Mouse (Mus musculus): ENCODE data around the gene Dcst1. TPM values are rescaled to one million over a fixed set of nuclear protein-coding genes. Genes with fewer than 3 reads are reported as not detected.

Dcst1 gene
- polyA plus RNA-seq, 1 experiment from 2014 or later = 0.31 TPM

DNA sequence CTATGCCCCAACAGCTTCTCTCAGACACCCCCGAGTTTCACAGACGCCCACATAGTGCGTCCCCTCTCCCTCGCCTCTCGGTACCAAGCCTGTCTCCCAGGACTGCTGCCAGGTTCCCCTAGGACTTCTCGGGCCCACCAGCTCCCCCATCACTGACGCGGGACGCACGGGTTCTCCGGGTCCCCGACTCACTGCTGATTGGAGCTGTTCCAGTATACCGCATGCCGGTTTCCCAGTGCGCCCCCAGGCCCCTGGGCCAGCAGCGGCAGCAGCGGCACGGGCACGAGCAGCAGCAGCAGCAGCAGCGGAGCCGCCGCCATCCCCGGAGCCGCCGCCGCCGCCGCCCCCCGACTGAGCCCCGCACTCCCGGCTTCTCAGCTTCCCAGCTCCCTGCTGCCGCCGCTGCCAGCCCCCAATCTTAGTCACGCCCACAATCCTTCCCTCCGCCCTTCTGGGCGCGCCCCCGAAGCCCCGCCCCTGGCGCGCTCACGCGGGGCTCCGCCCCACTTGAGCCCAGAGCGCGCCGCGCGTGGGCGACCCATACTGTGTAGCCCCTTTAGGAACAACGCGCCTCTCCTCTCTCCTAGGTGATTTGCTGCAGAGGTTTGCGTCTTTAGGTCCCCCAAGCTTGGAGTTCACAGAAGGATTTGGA lies 42.4 kb downstream of the Dcst1 start, which contains the start of gene Efna3:
Gene Efna3, minus strand, starts transcription at position 452 of the 652 bp plus-strand sequence.
- H3K36me3 ChIP-seq (ENCODE audit: control insufficient read depth, insufficient read depth, low read length) = no peaks in the 10 kb centered on the region
- peaks cover 36% of the 10 kb centered on the region for H3K4me1 ChIP-seq (ENCODE audit: control insufficient read depth, insufficient read depth, low read length)
- H3K9me3 ChIP-seq (ENCODE audit: control insufficient read depth, low read length) = no peaks in the 10 kb centered on the region
- H3K9ac ChIP-seq (ENCODE audit: low read length) = peak within 1 kb of the TSS; percentile 88
- H3K4me2 ChIP-seq (ENCODE audit: low read depth) = peak within 1 kb of the TSS; percentile 70
- peaks cover 43% of the 10 kb centered on the region for H3K27me3 ChIP-seq (ENCODE audit: control insufficient read depth, insufficient read depth, low read length)
- ATAC-seq (ENCODE audit: insufficient read depth, low FRiP score, low TSS enrichment) = peak; percentile 8; the same call in 1 of the 2 replicates
- WGBS = under 1% methylated on average over 43 of the region's 53 CpGs
- peak within 1 kb of the TSS; percentile 58 for H3K4me3 ChIP-seq (ENCODE audit: low read depth, low read length)
- peak; percentile 89 for DNase-seq (ENCODE audit: low spot score)
- H3K27ac ChIP-seq (ENCODE audit: low read depth, low read length) = peak within 1 kb of the TSS; percentile 96

DNA sequence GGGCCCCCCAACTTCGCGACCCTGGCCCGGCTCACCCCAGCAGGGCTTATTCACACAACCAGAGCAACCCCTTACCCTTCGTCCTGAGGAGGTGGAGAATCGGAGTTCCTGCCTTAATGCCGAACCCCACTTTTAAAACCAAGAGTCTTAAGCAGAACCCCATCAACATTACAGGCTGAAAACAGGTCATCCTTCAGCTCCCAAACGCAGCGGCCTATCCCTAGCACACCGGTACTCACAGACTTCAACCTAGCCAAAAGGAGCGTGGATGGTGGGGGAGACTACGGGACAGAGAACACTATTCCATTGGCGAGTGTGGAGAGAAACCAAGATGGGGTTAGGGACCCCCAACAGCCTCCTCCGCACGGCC lies 42.9 kb downstream of the Dcst1 start:
- peak overlapping the region; percentile 96 for H3K27ac ChIP-seq (ENCODE audit: low read depth, low read length)
- no peak for ATAC-seq (ENCODE audit: insufficient read depth, low FRiP score, low TSS enrichment)
- DNase-seq (ENCODE audit: low spot score) = peak; percentile 48

DNA sequence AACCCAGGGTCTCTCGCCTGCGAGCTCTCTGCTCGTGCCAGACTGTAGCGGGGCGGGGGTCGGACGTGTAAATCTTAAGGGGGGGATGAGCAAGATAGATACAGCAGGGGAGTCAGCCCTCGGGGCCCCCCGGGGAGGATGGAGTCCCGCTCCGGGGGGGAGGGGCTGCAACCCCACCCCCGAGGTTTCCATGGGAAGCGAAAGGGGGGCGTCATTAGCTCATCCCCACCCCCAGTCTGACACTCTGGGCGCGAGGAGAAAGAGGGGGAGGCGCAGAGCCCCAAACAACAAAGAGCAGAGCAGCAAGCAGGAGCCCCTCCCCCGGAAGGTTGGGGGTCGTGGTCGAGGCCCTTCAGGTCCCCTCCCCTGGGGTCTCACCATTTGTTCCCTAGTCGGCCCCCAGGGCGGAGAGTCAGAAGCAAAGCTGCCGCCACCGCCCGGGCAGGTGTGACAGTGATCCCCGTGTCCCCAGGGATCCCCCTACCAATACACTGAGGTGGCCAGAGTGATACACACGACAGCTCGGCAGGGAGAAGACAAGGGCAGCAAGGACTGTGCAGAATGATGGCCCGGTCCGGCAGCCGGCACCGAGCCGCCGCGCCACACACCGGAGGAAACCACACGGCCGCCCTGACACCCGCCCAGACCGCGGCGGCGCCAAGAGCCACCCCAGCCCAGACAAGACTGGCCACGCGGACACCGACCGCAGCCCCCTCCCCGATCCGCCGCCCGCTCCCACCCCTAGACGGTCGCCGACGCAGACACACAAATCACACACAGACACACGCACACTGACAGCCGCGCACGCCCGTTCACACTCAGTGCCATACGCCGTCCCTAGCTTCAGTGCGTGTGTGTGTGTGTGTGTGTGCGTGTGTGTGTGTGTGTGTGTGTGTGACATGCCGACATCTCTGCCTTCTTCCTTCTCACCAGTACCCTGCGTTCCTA lies 43.6 kb downstream of the Dcst1 start:
- Histone ChIP-seq H3K27ac (ENCODE audit: low read depth, low read length) (peak overlapping the region; percentile 96), H3K27me3 (ENCODE audit: control insufficient read depth, insufficient read depth, low read length) (peaks cover 46% of the 10 kb centered on the region), H3K4me1 (ENCODE audit: control insufficient read depth, insufficient read depth, low read length) (peaks cover 39% of the 10 kb centered on the region), H3K9me3 (ENCODE audit: control insufficient read depth, low read length) (no peaks in the 10 kb centered on the region), H3K9ac (ENCODE audit: low read length) (peak overlapping the region; percentile 88), H3K36me3 (ENCODE audit: control insufficient read depth, insufficient read depth, low read length) (no peaks in the 10 kb centered on the region), H3K4me3 (ENCODE audit: low read depth, low read length) (peak overlapping the region; percentile 58), H3K4me2 (ENCODE audit: low read depth) (peak overlapping the region; percentile 70)
- DNase-seq (ENCODE audit: low spot score) (peak; percentile 62), ATAC-seq (ENCODE audit: insufficient read depth, low FRiP score, low TSS enrichment) (peak; percentile 54)
- WGBS = under 1% methylated on average over 56 of the region's 66 CpGs

More for the DNA sequence above, 42.9 kb downstream of the Dcst1 start:
- Histone ChIP-seq H3K36me3 (ENCODE audit: control insufficient read depth, insufficient read depth, low read length) (no peaks in the 10 kb centered on the region), H3K27me3 (ENCODE audit: control insufficient read depth, insufficient read depth, low read length) (peaks cover 44% of the 10 kb centered on the region), H3K4me3 (ENCODE audit: low read depth, low read length) (peak overlapping the region; percentile 58), H3K9ac (ENCODE audit: low read length) (peak overlapping the region; percentile 88), H3K9me3 (ENCODE audit: control insufficient read depth, low read length) (no peaks in the 10 kb centered on the region), H3K4me1 (ENCODE audit: control insufficient read depth, insufficient read depth, low read length) (peaks cover 35% of the 10 kb centered on the region), H3K4me2 (ENCODE audit: low read depth) (peak overlapping the region; percentile 70)
- under 1% methylated on average over 14 of the region's 14 CpGs for WGBS

DNA sequence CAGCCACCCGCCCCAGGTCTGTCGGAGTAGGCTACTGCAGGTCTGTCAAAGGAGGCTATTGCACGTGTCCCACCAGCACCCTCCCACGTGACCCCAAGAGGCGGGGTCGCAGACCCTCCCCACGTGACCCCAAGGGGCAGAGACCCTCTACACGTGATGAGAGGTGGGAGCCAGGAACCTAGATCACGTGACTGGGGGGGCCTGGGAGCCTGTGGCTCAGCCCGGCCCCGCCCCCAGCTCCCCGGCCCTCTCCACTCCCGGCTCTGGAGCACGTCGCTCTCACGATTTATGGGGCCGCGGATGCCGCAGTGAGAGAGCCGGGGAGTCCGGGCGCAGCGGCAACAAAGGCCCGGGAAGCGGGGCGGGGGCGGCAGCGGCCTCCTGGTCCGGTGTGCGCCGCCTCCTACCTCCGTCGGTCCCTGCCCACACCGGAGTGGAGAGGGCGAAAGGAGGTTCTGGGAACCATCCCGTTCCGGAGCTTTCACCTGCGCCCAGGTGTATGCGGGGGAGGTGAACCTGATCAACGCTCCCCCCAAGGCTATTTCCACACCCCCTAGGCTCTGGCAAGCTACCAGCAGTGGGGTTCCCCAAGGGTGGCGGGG lies 44.4 kb downstream of the Dcst1 start:
- peak; percentile 46 for ATAC-seq (ENCODE audit: insufficient read depth, low FRiP score, low TSS enrichment)
- no peaks in the 10 kb centered on the region for H3K36me3 ChIP-seq (ENCODE audit: control insufficient read depth, insufficient read depth, low read length)
- under 1% methylated on average over 34 of the region's 41 CpGs for WGBS
- H3K9ac ChIP-seq (ENCODE audit: low read length) = peak overlapping the region; percentile 88
- H3K27ac ChIP-seq (ENCODE audit: low read depth, low read length) = peak overlapping the region; percentile 96
- peaks cover 53% of the 10 kb centered on the region for H3K27me3 ChIP-seq (ENCODE audit: control insufficient read depth, insufficient read depth, low read length)
- peaks cover 44% of the 10 kb centered on the region for H3K4me1 ChIP-seq (ENCODE audit: control insufficient read depth, insufficient read depth, low read length)
- H3K4me3 ChIP-seq (ENCODE audit: low read depth, low read length) = peak overlapping the region; percentile 58
- DNase-seq (ENCODE audit: low spot score) = peak; percentile 87
- no peaks in the 10 kb centered on the region for H3K9me3 ChIP-seq (ENCODE audit: control insufficient read depth, low read length)
- H3K4me2 ChIP-seq (ENCODE audit: low read depth) = peak overlapping the region; percentile 70

- peak; percentile 51 for DNase-seq (ENCODE audit: low spot score)
- no peaks in the 10 kb centered on the region for H3K36me3 ChIP-seq (ENCODE audit: control insufficient read depth, insufficient read depth, low read length)
- H3K9me3 ChIP-seq (ENCODE audit: control insufficient read depth, low read length) = no peaks in the 10 kb centered on the region
- ATAC-seq (ENCODE audit: insufficient read depth, low FRiP score, low TSS enrichment) = no peak
- H3K4me1 ChIP-seq (ENCODE audit: control insufficient read depth, insufficient read depth, low read length) = peaks cover 48% of the 10 kb centered on the region
- no peak overlapping the region for H3K9ac ChIP-seq (ENCODE audit: low read length)
- 4% methylated on average over 58 of the region's 58 CpGs for WGBS
- H3K27me3 ChIP-seq (ENCODE audit: control insufficient read depth, insufficient read depth, low read length) = peaks cover 55% of the 10 kb centered on the region
- peak overlapping the region; percentile 58 for H3K4me3 ChIP-seq (ENCODE audit: low read depth, low read length)
- H3K4me2 ChIP-seq (ENCODE audit: low read depth) = peak overlapping the region; percentile 70
- H3K27ac ChIP-seq (ENCODE audit: low read depth, low read length) = peak overlapping the region; percentile 96; the same call in 1 of the 2 replicates
Observed at GRCm38 (mm10) chr3:89319591-89320350, 45.3 kb downstream of the Dcst1 start.

DNA sequence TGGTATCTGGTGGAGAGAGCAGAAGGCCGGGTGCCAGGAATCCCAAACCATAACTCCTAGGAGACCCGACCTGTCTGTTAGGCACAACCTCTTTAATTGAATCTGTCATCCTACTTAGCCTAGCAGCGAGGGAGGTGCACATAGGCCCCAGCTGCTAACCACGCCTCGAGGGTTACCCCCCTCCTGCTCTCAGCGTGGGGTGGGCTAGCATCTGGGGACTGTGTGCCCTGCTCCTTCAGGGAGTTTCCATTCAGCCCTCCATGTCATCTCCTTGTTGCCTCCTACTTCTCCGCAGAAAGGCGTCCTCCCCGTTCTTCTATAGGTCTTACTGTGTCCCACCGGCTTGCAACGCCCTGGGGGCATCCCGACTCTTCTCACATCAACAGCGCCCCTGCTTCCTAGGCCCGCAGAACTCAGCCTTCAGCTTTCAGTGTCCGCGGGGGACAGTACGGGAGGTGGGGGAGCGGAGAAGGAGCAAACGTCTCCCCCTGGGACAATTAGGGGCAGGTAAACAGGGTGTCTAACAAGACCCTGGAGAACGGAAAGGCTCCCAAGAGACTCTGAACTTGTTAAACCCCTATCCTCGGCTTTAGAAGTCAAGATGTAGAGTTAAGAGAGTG lies 46.0 kb downstream of the Dcst1 start:
- H3K9ac ChIP-seq (ENCODE audit: low read length) = no peak overlapping the region
- DNase-seq (ENCODE audit: low spot score) (no peak), ATAC-seq (ENCODE audit: insufficient read depth, low FRiP score, low TSS enrichment) (no peak)
- H3K4me2 ChIP-seq (ENCODE audit: low read depth) = peak overlapping the region; percentile 70
- no peak overlapping the region for H3K27ac ChIP-seq (ENCODE audit: low read depth, low read length)
- no peaks in the 10 kb centered on the region for H3K9me3 ChIP-seq (ENCODE audit: control insufficient read depth, low read length)
- H3K4me1 ChIP-seq (ENCODE audit: control insufficient read depth, insufficient read depth, low read length) = peaks cover 48% of the 10 kb centered on the region
- H3K36me3 ChIP-seq (ENCODE audit: control insufficient read depth, insufficient read depth, low read length) = no peaks in the 10 kb centered on the region
- WGBS = 10% methylated on average over 21 of the region's 21 CpGs
- peak overlapping the region; percentile 58 for H3K4me3 ChIP-seq (ENCODE audit: low read depth, low read length)
- H3K27me3 ChIP-seq (ENCODE audit: control insufficient read depth, insufficient read depth, low read length) = peaks cover 55% of the 10 kb centered on the region

GRCm38 (mm10) chr3:89318316-89318715 lies 46.7 kb downstream of the Dcst1 start:
- Histone ChIP-seq H3K4me2 (ENCODE audit: low read depth) (no peak overlapping the region), H3K4me3 (ENCODE audit: low read depth, low read length) (no peak overlapping the region; the same call in 1 of the 2 replicates), H3K9ac (ENCODE audit: low read length) (no peak overlapping the region), H3K4me1 (ENCODE audit: control insufficient read depth, insufficient read depth, low read length) (peaks cover 48% of the 10 kb centered on the region), H3K27me3 (ENCODE audit: control insufficient read depth, insufficient read depth, low read length) (peaks cover 55% of the 10 kb centered on the region), H3K27ac (ENCODE audit: low read depth, low read length) (no peak overlapping the region), H3K36me3 (ENCODE audit: control insufficient read depth, insufficient read depth, low read length) (no peaks in the 10 kb centered on the region), H3K9me3 (ENCODE audit: control insufficient read depth, low read length) (no peaks in the 10 kb centered on the region)
- ATAC-seq (ENCODE audit: insufficient read depth, low FRiP score, low TSS enrichment) = no peak
- no peak for DNase-seq (ENCODE audit: low spot score)
- WGBS = 69% methylated on average over 8 of the region's 8 CpGs
